Mouse (Mus musculus) retina, adult 2 months (tissue): Measurements from ENCODE around the gene Tra2a.
"Not testable (repeated sequence)": the region's sequence is repeated elsewhere in the genome, so short reads cannot be mapped to it uniquely, and the experiment has no call there.

ENCODE experiments used
- DNase-seq: peaks from one replicate; pipeline ENCODE4 v3.0.0-alpha.2; 2012; ENCODE audit warnings: low read depth, low spot score

Tra2a gene

DNA sequence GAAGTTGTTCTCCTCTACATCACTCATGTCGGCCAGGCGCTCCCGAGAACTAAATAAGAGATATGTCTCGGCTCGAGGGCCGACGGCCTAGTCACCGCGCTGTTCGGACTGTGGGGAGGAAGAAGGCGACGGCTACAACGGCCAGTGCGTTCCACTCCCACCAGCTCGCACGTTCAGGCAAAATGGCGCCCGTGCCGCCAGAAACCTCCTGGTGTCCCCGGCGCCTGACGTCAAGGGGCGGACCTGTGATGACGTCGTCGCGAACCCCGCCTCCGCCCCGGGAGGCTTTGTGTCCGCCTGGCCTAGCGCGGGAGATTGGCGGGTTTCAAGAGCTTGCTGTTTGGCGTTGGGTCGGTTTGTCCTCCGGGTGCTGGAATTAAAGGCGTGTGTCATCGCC, at the start of gene Tra2a:
Gene Tra2a, minus strand, starts transcription at position 187 of the 397 bp plus-strand sequence.
- peak; percentile 89 for DNase-seq

GRCm38 (mm10) chr6:49298286-49298685, 34.5 kb upstream of the Tra2a start:
- no peak for DNase-seq

- no peak for DNase-seq
Measured at GRCm38 (mm10) chr6:49282122-49282521, 18.3 kb upstream of the Tra2a start.

- DNase-seq = no peak
Measured at GRCm38 (mm10) chr6:49280942-49281341, 17.1 kb upstream of the Tra2a start.

GRCm38 (mm10) chr6:49275296-49275695, 11.5 kb upstream of the Tra2a start:
- no peak for DNase-seq

DNA sequence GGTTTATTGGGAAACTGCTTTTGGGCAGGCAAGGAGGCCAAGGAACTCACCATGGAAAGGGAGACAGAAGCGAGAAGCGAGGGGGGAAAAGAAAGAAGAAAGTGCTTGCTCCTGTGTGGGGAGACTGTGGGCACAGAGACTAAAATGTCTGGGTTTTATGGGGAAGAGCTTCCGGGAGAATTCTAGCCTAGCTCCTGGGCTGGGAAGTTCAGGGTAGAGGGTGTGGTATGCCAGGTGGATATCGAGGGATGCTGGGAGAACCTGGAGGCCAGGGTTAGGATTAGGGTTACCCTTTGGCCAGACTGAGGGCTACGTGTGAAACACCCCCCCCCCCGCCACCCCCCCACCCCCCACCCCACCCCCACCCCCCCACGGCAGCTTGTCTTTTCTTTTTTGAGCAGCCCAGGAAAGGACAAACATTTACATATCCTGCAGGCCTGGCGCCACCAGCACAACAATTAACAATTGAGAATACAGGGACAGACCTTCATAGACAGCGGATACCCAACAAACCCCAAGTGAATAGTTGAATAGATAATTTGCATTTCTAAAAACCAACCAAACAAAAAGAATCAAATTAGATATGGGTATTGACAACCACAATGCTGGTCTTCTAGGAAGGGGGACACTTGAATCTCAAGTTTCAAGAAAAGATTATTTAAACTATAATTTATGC, 10.7 kb upstream of the Tra2a start:
- no peak for DNase-seq

DNA sequence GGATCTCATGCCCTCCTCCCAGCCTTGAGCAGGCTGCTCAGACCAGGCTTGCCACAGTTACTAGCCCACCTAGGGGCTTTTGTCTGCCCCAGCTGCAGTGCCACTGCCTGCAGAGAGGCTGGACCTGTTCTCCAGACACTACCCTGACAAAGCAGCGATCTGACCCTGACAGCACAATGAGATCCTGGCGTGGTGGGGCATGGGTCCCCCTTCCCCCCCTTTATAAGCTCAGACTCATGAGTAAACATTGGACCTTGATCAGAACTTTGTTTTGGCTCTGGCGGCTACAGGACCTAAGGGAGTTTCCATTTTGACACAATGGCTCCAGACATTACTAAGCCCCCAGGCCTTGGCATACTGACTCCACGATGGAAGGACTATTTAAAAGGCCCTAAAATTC, 10.1 kb upstream of the Tra2a start:
- no peak for DNase-seq

- no peak for DNase-seq
Measured at GRCm38 (mm10) chr6:49272863-49273262, 9.0 kb upstream of the Tra2a start.

DNA sequence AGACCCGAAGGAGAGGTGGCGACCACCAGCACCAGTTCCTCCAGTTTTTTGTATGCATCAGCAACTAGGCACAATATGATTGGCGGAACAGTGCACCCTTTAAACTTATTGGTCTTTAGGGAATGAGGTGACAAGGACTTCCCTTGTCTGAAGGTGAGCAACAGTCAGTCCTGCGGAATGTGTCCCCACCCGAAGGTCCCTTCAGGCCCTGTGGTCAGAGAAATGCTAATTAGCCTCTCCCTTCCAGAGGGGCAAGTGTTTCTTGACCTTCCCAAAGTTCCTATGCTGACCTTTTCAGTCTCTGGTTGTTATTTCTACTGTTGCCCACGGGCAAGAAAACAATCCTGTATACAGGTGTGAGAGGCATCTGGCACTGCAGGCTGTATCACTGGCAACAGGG, 8.0 kb upstream of the Tra2a start:
- no peak for DNase-seq

DNA sequence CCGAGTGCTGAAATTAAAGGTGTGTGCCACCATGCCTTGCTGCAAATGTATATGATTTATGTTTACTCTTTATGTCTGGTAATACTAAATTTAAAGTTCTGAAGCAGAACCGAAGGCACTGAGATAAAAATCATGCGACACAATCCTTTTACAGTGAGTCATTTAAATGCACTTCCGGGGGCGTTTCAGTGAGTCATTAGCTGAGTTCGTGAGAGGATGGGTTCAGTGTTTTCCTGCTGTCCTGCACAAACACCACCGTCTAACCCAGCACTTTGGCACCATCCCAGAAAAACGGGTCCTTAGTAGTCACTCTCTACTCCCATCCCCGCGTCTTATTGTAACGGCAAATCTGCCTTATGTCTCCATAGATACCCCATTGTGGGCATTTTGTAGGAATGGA, 6.1 kb upstream of the Tra2a start:
- no peak for DNase-seq

GRCm38 (mm10) chr6:49269200-49269599, 5.4 kb upstream of the Tra2a start:
- DNase-seq = peak; percentile 53

DNA sequence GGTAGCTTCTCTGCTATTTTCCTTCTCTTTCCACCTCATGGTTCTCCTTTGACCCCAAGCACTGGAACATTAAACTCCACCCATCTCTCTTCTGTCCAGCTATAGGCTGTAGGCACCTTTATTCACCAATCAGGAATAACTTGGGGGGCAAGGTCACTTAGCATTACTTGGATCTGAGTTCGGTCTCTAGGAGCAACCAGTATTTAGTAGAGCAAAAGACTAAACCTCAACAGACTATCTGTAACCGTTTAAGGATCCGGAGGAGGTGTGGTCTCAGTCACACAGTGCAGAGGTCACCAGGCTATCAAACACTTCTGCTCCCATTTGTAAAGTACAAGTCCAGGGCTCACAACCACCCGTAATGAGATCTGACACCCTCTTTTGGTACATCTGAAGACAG, 3.9 kb upstream of the Tra2a start:
- no peak for DNase-seq

- not testable (repeated sequence) for DNase-seq
Measured at GRCm38 (mm10) chr6:49265207-49265606, 1.4 kb upstream of the Tra2a start.

- DNase-seq = not testable (repeated sequence)
Measured at GRCm38 (mm10) chr6:49264446-49264845, 613 bp upstream of the Tra2a start.

- peak; percentile 13 for DNase-seq
Measured at GRCm38 (mm10) chr6:49263081-49263846, 569 bp downstream of the Tra2a start.

DNA sequence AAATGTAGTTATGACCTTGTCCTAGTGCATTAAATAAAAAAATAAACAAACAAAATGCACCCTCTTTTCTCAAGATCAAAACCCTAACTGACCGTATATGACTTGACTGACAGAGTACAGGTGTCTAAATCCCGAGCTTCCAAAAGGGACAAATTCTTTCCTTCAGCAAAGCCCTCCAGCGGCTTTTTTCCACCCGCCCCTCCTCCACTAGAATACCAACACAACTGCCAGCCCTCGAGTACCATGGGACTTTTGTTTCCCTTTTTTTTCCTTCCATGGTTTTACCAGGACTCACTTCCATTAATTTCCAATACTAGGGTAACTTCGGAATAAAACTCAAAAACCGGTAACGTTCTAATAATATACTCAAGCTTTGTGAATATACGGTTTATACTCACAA, 1.4 kb downstream of the Tra2a start:
- DNase-seq = no peak

- no peak for DNase-seq
Measured at GRCm38 (mm10) chr6:49259711-49260110, 4.1 kb downstream of the Tra2a start.

GRCm38 (mm10) chr6:49257880-49258279, 6.0 kb downstream of the Tra2a start:
- no peak for DNase-seq

GRCm38 (mm10) chr6:49252207-49252606, 11.6 kb downstream of the Tra2a start:
- DNase-seq = no peak

GRCm38 (mm10) chr6:49251199-49251598, 12.6 kb downstream of the Tra2a start:
- no peak for DNase-seq

DNA sequence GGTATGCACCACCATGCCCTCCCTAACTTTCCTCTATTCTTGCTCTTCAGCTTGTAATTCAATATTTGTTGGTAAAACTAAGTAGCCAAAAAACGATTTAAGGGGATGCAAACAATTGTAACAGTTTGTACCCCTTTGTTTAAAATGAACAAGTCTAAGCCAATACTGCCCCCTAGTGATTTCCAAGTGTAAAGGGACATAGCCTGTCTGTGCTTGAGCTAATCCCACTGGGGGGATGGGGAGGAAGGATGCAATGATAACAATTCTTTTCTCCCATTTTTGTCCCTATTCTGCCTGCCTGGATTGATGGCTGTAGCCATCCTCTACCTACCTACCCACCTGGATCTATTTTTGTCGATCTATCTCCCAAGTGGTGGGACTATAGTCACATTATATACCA, 16.6 kb downstream of the Tra2a start:
- DNase-seq = no peak

DNA sequence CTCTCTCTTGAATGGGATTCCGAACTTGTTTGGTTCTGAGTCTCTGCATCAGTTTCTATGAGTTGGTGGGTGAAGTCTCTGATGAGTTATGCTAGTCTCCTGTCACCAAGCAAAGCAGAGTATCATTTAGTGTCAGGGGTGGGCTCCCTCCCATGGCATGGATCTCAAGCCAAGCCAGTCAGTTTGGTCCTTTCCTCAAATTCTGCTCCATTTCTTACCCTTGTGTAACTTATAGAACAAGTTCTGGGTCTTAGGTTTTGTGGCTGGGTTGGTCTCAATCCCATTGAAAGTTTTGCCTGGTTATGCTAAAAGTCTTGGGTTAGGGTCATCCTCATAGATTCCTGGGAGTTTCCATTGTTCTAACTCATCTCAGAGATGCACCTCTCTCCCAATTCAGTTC, 21.5 kb downstream of the Tra2a start:
- DNase-seq = no peak

GRCm38 (mm10) chr6:49241562-49241961, 22.3 kb downstream of the Tra2a start:
- DNase-seq = no peak
